Mouse (Mus musculus) erythroid progenitor cell, adult 5-6 weeks (primary cell): ENCODE data around the gene Atg7. TPM values are rescaled to one million over a fixed set of nuclear protein-coding genes. Genes with fewer than 3 reads are reported as not detected.
A peak's percentile ranks its signal among the peaks of the same experiment; 100 is the strongest.
"Not testable (repeated sequence)": the region's sequence is repeated elsewhere in the genome, so short reads cannot be mapped to it uniquely, and the experiment has no call there.

Experiments
- ATAC-seq: replicated peaks from 2 replicates; pipeline ENCODE4 v1.8.0; 2016; ENCODE audit warnings: moderate number of reproducible peaks, mild to moderate bottlenecking, moderate TSS enrichment, inconsistent platforms; ENCODE audit not compliant: poor library complexity, low FRiP score, severe bottlenecking
- total RNA-seq, 2 experiments: library from RNA; stranded (forward) in 1 of 2; stranded (reverse) in 1 of 2; fragments of 150-400 nt in 1 of 2; fragments of 186-747, 209-891 nt in 1 of 2; gene quantifications; 2 replicates each; pipeline versions ENCODE4 v1.2.3 to v1.2.4; 2015 to 2017; ENCODE audit warnings: low replicate concordance in 2 of 2

Atg7 gene
- total RNA-seq, 2 experiments from 2014 or later: 19.8 to 23.1 TPM

DNA sequence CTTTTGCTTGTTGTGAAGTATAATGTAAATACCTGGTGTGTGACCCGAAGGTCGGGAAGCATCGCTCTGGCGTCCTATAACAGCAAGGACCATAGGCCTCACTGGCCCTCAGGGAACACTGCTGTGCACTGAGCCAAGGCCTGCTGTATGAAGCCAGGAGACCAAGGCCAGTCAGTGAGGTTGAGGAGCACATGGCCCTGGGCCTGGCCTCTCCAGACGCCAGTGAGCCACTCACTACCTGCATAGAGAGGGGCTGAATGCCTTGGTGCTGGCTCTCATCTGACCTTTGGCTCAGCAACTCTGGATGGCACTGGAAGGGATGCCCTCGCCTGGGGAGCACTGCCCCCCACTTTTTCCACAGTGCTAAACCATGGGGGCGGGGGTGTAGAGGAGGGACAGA is 225.8 kb downstream of the Atg7 start:
- no peak for ATAC-seq

DNA sequence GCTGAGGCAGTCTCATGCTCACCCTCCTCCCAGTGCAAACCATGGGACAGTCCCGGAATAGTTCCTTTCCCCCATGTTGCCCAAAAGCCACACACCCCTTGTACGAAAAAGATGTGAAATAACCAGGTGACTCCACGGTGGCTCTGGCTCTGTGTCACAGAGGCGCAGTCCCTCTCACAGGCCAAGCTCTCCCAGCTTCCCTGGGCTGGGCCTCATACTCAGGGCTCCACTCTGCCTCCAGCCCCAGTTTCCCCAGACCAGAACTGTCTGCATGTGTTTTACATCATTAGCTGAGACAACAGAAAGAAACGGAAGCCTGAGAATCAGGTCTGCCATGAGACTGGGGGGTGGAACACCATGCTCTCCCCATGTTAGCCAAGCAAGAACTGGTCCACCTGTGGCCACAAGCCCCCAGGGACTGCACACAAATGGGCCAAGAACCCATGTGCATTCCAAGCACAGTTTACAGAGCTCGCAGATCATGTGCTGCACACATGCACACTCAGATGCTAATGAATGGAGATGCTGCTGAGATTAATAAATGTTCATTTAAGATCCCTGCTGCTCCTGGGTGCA is 226.7 kb downstream of the Atg7 start:
- no peak for ATAC-seq

DNA sequence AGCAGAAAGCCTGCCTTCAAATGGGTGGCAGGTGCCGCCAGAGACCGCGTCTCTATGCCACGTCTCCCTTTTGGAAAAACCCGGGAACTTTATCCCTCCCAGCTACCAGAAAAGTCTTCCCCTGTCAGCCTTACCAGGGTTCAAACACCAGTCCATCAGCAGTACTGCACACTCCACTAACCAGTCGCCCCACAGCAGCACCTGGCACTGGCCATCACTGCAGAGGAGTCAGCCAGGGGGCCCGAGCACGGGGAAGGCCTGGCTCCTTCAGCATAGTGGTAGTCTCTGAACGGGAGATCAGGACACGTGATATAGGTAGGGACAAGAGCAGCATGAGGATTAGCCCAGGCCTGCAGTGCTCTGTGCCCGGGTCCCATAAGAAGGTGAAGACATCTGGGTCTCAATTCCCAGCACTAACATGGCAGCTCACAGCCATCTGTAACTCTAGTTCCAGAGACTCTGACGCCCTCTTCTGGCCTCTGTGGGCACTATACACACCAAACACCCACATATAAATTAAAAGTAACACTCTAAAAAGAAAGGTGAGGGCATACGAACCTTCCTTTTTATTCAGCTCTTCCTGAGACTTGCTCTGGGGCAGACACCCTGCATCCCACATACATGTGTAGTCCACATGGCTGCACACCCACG is 228.2 kb downstream of the Atg7 start:
- no peak for ATAC-seq

DNA sequence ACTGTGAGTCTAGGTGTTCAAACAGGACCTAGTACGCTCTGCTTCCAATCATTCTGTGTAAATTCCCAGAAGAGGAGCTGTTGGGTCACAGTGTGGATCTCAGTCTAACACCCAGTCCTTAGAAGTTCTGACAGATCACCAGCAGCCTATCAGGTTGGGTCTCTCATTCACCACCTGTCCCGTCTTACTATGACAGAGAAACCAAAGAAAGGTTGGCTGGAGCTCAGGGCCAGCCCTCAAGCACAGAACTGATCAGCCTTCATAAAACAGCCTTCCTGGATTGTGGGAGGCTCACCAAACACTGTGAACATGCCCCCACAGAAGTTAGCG is 230.9 kb downstream of the Atg7 start:
- ATAC-seq: no peak

DNA sequence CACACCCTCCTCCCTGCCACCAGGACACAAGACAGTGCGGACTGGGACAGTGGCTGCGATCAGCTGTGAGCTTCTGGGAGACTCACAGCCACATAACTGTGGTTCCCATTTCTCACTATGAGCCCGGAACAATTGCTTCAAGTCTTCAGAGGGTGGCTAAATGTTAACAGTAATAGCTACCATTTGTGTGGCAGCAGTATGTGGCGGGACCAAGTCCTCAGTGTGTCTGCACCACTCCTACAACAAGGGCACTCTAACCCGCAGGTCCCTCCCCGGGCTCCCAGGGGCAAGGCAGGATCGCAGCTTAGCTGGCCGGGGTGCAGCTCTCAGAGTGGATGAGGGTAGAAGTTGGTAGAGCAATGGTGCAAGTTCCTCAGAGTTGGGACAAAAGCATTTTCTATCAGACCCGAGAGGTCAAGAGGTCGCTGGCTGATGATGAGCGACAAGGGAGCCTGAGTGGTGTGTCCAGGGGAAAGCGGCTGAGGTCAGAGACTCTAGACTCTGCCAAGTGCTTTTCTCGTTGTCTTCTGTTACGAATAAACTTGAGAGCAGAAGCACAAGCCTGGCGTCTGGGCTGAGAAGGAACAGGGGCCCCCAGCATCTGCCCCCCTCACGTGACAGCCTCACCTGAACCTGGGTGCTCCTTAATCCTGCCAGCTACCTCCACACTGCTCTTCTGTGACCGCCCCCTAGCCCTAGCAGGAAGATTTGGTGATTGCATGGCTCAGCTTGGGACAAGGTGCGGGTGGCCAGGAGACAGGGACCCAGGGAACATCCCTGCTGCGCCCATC is 231.4 kb downstream of the Atg7 start:
- ATAC-seq: no peak; the same call in 1 of the 2 replicates

DNA sequence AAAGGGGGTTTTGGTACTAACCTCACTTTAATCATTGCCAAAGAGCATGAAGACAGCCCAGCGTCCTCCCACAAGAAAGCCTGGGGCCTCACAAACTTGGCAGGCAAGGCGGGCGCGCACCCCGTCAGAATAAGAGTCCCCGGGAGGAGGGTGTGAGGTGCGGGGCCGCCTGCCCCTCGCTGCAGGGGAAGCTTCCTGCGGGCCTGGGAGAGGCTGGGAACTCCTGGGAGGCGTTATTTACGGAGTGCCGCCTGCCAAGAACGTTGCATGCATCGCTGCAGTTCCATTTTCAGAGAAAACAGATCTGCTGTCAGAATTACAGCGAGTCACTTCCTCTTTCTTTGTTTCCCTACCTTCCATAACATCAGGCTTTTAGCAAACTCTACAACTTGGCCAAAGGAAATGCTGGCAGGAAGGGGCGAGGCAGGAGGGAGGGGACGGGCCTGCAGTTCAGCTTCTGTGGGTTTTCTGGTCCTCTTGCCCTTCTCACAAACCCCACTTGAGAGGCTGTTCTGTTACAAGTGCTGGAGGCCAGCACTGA is 232.2 kb downstream of the Atg7 start:
- ATAC-seq: peak; percentile 78

DNA sequence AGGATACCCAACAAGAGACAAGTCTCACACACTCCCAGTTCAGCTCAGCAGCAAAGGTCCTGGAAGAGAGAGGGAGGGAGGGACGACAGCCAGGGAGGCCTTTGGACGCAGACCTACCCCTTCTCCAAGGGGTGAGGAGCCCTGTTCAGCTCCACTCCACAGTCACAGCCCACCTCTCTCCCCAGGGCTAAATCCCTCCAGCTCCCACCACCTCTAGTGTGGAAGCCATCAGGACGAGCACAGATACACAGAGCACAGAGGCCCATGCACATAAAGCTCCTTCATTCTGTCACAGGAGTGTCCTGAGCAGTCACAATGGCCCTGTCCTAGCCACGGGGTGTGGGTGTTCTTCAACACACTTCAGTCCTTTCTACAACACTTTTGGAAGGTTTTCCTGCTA is 233.1 kb downstream of the Atg7 start:
- no peak for ATAC-seq

DNA sequence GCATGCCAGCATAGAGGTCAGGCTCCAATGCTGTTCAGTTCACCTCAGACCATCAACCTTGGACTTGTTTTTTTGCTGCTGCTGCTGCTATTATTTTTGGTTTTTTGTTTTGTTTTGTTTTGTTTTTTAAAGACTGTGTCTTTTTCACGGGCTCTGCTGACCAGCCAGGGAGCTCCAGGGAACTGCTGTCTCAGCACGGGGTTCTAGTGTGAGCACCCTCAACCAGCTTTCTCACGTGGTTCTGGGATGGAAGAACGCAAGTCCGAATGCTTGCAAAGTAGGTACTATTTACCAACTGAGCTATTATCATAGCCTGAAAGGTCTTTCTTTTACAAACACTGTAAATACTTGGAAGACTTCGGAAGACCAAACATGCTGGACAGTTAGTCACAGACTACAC is 233.6 kb downstream of the Atg7 start:
- ATAC-seq: no peak

DNA sequence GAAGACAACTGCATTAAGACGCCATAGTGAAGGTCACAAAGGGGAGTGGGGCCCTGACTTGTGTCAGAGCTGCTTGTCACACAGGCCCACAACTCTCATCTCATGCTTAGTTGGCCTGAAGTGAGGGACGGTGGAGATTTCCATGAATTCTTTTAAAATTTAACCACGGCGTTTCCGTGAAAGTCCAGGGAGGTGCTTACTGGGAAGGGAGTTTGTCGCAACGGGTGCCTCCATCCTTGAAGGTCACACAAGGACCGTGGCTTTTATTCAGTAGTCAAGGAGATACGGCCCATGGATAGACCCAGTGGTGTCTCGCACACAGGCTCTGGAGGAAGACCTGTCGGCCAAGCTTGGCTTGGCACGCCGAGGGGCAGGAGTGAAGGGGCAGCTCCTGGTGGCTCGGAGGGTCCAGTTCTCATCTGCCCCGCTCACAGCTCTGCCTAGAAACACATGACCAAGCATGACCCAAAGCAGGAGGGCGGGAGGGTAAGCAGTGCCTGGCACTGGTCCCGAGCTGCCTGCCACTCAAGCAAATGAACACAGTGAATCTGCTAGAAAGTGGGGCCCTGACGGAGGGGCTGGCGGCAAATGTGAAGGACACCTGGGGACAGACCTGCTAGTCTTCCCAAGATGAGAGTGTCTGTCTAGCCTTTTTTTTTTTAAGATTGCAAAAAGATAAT is 236.1 kb downstream of the Atg7 start:
- no peak for ATAC-seq

DNA sequence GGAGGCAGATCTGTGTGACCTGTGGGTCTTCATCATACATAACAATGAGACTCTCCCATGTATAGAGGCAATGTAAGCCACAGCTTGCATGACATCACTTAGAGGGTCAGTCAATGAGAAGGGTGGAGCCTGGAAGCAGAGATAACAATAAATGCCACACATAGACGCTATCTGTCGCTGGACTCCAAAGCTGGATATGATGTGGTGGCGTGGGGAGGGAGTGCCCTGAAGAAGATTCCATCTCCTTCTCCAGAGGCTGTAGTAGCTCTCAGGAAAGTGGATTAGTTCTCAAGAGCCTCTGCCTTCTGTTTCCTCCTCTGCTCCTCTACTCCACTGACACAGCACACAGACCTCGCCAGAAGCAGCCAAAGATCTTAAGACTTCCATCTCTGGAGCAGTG is 237.9 kb downstream of the Atg7 start:
- no peak for ATAC-seq

DNA sequence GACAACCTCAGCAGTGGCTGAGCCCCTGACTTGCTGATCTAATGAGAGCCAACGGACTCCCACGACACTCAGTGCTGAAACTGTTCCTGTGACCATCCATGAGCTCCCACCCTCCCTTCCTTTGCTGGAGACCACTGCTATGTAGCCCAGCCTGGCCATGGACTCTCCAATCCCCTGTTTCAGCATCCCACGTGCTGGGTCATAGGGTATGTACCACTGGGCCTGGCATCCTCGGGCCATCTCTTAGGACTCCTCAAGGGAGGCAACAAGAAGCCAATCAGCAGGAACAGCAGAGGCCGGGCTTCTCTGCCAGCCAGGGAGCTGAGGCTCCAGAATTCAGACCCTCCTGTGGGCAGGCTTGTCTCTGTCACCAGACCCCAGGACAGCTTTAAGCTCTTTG is 239.3 kb downstream of the Atg7 start:
- no peak for ATAC-seq

DNA sequence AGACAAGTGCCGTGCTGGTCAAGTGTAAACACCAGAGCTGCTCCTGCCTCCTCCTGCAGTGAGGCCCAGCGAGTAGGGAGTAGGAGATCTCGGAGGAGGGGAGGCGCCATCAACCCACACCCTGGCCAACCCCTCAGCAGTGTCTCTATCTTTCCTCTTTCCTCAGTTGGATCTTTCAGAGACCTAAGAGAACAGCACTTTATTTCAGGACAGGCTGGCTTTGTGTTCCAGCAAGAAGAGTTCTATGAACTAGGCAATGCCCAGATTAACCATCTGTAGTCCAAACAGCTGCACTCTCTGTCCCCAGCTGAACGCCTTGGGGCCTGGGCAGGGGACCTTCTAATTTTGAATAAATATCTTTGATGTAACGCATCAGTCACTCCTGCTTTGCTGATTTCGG is 239.8 kb downstream of the Atg7 start:
- ATAC-seq: no peak

DNA sequence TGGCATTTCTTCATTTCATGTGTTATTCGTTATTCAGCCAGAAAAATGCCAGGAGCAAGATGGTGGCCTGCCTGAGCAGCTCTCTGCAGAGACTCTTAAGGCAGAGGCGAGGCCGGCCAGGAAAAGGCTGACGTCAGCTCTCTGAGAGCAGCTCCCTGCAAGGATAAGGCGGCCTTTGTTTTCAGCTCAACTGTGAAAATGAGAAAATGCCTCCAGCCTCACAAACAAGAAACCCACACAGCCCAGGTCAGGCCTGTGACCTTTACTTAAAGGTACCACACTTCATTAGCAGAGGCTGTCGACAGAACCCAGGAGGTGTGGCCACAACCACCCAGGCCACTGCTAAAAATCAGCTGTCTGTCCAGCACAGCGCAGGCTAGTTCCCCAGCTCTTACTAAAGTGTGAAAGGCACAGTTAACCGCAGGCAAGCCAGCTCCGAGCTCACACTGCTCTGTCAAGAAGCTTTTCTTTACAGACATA is 240.4 kb downstream of the Atg7 start:
- ATAC-seq: no peak

DNA sequence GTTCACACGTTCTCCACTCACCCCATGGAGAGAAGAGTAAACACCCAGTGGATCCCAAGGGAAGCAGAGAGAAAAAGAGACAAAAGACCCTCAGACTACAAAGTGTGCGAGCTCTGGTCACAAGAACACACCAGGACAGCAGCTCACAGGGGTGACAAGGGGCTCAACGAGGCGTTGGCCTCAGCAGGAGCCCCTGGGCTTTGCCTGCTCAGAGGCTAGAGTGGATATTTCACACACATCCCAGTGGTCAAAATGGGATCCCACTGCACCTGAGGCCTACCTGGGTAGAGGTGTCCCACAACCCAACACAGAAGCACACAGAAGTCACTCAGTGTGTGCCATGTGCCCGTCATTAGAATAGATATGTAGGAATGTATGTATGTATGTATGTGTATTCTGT is 242.2 kb downstream of the Atg7 start:
- ATAC-seq: no peak

DNA sequence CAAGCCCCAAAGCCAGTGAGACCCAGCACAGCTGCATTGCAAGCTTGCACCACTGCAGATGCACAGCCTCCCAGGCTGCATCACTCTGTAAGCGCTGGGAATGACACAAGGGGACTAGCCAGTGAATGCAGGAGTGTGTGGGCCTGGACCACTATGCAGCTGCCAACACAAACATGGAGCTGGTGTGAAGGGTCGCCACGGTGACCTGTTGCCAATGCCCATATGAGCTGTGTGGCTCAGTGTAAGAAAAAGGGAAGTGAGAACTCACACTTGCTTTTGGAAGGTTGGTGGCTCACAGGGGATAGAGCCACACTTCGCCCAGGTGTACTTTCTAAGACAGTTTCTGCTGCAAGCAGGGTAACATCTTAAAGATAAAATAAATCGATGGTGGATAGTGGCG is 243.1 kb downstream of the Atg7 start:
- no peak for ATAC-seq

DNA sequence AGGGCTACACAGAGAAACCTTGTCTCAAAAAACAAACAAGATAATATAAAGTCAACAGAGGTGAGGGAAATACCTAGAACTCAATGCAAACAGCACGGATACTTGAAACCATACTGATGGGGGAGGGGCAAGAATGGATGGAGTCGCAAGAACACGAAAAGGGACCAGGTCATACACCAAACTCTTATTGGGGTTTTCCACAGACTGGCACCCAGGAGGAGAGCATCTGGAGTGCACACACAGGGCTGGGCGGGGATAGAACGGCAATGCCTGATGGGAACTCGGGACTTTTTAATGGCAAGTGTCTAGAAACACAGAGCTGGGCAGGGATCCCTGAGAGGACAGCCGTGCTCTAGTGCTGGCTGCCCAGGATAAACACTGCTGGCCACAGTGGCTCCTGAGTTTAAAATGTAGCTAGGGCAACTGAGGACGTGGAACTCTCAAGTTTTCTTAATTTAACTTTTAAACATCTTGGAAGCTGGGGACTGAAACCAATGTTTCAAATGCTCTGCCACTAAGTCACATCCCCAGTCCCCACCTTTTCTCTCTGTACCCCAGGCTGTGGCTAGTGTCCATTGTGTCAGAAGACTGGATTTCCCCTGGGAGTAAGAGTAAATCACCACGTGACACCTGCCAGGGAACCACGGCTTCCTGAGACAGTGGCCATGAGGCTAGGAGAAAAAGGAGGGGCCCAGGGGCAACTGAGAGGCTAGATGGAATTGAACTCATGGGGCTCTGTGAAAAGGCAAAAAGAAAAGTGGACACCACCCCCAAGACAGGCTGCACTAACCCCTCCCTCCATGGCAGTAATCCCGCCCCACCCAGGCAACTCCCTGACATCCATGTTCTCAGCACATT is 243.8 kb downstream of the Atg7 start:
- ATAC-seq: no peak

DNA sequence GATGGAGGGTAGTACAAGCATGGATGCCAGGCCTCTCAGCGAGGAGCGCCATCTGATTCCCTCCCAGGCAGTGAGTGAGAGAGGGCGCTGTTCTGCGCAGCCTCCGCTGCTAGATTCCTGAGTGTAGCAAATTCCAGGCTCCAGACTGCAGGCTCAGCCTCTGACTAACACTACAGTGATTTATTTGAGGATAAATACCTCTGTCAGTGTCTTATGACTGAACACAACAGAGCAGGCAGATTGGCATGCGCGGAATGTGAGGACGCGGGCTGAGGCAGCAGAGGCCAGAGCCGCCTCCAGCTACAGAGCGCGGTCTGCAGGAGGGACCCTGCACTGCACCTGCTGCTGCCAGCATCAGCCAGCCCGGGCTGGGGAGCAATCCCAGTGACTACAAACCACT is 246.0 kb downstream of the Atg7 start:
- no peak for ATAC-seq

DNA sequence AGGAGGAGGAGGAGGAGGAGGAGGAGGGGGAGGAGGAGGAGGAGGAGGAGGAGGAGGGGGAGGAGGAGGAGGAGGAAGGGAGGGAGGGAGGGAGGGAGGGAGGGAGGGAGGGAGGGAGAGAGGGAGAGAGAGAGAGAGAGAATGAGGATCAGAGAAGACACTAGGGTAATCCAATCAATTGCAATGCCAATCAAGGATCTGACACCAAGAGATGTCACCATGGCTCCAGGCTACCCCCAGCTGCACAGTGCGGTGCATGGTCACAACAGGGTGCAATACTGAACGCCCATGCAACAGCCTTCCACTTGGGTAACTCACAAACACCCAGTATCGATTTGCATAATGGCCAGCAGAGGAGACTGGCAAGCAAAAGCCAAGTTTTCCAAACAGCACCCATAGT is 247.1 kb downstream of the Atg7 start:
- ATAC-seq: not testable (repeated sequence)

DNA sequence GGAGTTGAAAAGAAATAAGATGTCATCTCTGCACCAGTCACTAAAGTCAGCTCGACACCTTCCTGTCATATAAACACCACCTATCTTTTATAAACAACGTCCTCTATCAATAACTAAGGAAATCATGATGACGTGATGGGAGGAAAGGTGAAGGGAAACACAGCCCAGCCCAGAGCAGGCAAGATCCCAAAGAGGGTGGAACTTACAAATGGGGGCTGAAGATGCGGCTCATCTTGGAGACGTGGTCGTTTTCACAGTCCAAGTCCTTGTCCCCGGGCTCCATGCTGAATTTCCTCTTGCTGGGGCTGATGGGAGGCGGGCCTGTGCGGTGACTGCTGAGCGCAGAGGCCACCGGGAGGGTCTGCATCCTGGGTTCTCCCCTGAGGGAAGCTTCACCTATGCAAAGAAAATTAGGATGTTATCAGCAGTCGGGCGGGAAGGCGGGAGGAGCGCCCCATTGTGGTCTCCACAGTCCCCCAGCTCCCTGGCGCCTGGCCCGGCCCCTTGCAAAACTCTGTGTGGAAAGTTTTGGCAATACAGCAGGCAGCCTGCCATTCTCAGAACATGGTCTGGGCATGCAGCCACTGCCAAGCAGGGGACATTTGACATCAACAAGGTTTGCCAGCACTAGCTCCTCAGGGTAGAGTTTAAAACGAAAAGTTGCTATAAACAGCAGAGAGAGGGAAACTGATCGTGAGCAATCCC is 247.7 kb downstream of the Atg7 start:
- ATAC-seq: no peak
